Mouse (Mus musculus) limb, embryonic 14.5 days (tissue): ENCODE measurements around the gene Garem2. TPM values are rescaled to one million over a fixed set of nuclear protein-coding genes. Genes with fewer than 3 reads are reported as not detected.

ENCODE experiments used
- ATAC-seq: fragments of 200-750 bp; cut with Nextera tagmentation; 2 replicates; pipeline ENCODE4 v1.8.0; 2017; ENCODE audit warnings: low read depth, moderate number of reproducible peaks, moderate TSS enrichment; ENCODE audit not compliant: low FRiP score
- DNase-seq: peaks from one replicate; pipeline ENCODE4 v3.0.0-alpha.2; 2015; ENCODE audit warnings: low spot score
- H3K27ac ChIP-seq: fragments of 300-500 bp; sonication (generic); replicated peaks from 2 replicates; pipeline ENCODE4 v1.5.1; 2014; ENCODE audit warnings: low read depth, mild to moderate bottlenecking, low read length, moderate library complexity, mixed read lengths
- H3K27me3 ChIP-seq: fragments of 300-500 bp; sonication (generic); 2 replicates; pipeline ENCODE4 v1.6.1; 2014; ENCODE audit warnings: low read length, mixed read lengths; ENCODE audit not compliant: control insufficient read depth, insufficient read depth
- H3K36me3 ChIP-seq: fragments of 300-500 bp; sonication (generic); 2 replicates; pipeline ENCODE4 v1.6.1; 2014; ENCODE audit warnings: mild to moderate bottlenecking, low read length, moderate library complexity, mixed read lengths; ENCODE audit not compliant: control insufficient read depth, insufficient read depth
- H3K4me1 ChIP-seq: fragments of 300-500 bp; sonication (generic); 2 replicates; pipeline ENCODE4 v1.6.1; 2014; ENCODE audit warnings: antibody characterized with exemption, low read length, mixed read lengths; ENCODE audit not compliant: control insufficient read depth, insufficient read depth
- H3K4me2 ChIP-seq: fragments of 300-500 bp; sonication (generic); replicated peaks from 2 replicates; pipeline ENCODE4 v1.6.1; 2014; ENCODE audit warnings: low read depth, mild to moderate bottlenecking, low read length, moderate library complexity; ENCODE audit not compliant: severe bottlenecking
- H3K4me3 ChIP-seq: fragments of 300-500 bp; sonication (generic); replicated peaks from 2 replicates; pipeline ENCODE4 v1.5.1; 2014; ENCODE audit warnings: low read length
- H3K9ac ChIP-seq: fragments of 300-500 bp; sonication (generic); 2 replicates; pipeline ENCODE4 v1.6.1; 2014; ENCODE audit warnings: mild to moderate bottlenecking, low read depth, low read length, moderate library complexity; ENCODE audit not compliant: severe bottlenecking
- H3K9me3 ChIP-seq: fragments of 300-500 bp; sonication (generic); 2 replicates; pipeline ENCODE4 v1.6.1; 2016; ENCODE audit warnings: low read length; ENCODE audit not compliant: control insufficient read depth
- POLR2A ChIP-seq: fragments of 200-500 bp; IDR thresholded peaks from 2 replicates; pipeline ENCODE4 v1.8.0; 2012; ENCODE audit warnings: inconsistent platforms, mild to moderate bottlenecking, moderate library complexity, borderline replicate concordance; ENCODE audit not compliant: insufficient read depth, insufficient read length; ENCODE audit errors: extremely low read depth
- WGBS: fragments of 180-500 bp; shearing (Covaris S2); extraction: QIAGEN DNeasy Blood & Tissue Kit; methylation state at CpG from one replicate; pipeline ENCODE4 v1.1.7; 2014; 5-methylcytosine and 5-hydroxymethylcytosine counted together
- polyA plus RNA-seq, 2 experiments: library from polyadenylated mRNA; depleted of rRNA in 1 of 2; stranded (reverse) in 1 of 2; unstranded in 1 of 2; fragments of >200 nt; fragmentation: Nextera tagmentation in 1 of 2; extraction: Ambion mirVana in 1 of 2; gene quantifications; 2 replicates each; pipeline versions ENCODE4 v1.2.1 to v1.2.3; 2012 to 2014

Gene Garem2
- polyA plus RNA-seq, 2 experiments = 0.56 to 1.2 TPM

- ATAC-seq (no peak), DNase-seq (no peak)
- H3K4me3 ChIP-seq = no peak overlapping the region
- peaks cover 10% of the 10 kb centered on the region; the same call in 1 of the 2 replicates for H3K36me3 ChIP-seq
- H3K27ac ChIP-seq = no peak overlapping the region
- TF ChIP-seq POLR2A = no peak
- 95% methylated on average over 1 of the region's 1 CpGs for WGBS
- H3K4me1 ChIP-seq = no peaks in the 10 kb centered on the region
- no peak overlapping the region for H3K9ac ChIP-seq
- H3K4me2 ChIP-seq = no peak overlapping the region
- no peaks in the 10 kb centered on the region for H3K9me3 ChIP-seq
- no peaks in the 10 kb centered on the region for H3K27me3 ChIP-seq
Observed at GRCm38 (mm10) chr5:30161836-30162235, 56.9 kb downstream of the Garem2 start.

DNA sequence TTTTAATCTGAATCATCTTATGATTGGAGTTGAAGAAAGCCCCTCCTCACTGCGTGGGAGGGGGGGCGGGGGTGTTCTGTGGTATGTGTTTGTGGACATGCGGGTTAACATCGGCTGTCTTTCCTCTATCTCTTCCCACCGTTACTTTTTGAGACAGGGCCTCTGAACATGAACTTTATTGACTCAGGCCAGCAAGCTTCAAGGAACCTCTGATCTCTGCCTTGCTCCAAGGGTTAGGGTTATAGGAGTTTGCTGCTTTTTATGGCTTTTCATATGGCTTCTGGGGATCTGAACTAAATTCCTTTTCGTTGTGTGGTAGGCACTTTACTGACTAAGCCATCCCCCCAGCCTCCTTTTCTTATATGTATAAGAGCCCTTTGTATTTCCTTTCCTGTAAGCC lies 57.4 kb downstream of the Garem2 start:
- Histone ChIP-seq H3K27me3 (no peaks in the 10 kb centered on the region), H3K4me3 (no peak overlapping the region), H3K4me1 (no peaks in the 10 kb centered on the region), H3K4me2 (no peak overlapping the region), H3K27ac (no peak overlapping the region), H3K36me3 (peaks cover 10% of the 10 kb centered on the region; the same call in 1 of the 2 replicates), H3K9me3 (no peaks in the 10 kb centered on the region), H3K9ac (no peak overlapping the region)
- WGBS = 62% methylated on average over 6 of the region's 6 CpGs
- no peak for DNase-seq
- no peak for ATAC-seq
- TF ChIP-seq POLR2A = no peak

DNA sequence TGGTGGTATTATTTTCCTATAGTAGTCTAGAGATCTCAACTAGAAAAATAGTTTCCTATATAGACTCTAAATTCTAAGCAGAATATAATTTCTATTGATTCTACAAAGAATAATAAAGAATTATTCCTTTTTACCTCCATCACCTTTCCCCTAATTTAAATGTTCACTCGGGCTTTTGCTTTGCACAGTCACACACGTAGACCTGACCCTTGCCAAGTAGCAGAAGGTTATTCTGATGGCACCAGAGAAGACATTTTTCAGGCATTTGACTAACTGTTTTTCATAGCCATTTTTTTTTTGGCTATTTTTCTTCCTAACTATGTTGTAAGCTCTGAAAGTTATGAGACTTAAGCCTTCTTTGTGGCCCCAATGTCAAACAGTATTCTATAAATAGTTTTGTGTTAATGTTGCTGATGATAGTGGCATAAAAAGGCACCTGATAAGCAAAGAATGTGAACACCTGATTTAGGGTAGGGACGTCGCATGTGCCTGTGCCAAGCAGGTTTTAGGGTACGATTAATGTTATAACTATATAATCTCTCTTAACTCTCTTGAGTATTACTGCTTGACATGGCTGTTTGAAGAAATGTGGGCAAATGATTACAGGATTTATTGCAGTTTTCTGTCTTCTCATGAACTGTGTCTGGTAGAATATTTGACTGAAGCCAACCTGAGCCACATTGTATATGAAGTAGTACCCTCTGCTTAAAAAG lies 60.4 kb downstream of the Garem2 start:
- TF ChIP-seq POLR2A = no peak
- H3K4me3 ChIP-seq = no peak overlapping the region
- DNase-seq (no peak), ATAC-seq (no peak)
- H3K9me3 ChIP-seq = no peaks in the 10 kb centered on the region
- H3K36me3 ChIP-seq = peaks cover 27% of the 10 kb centered on the region
- H3K9ac ChIP-seq = no peak overlapping the region
- no peaks in the 10 kb centered on the region for H3K4me1 ChIP-seq
- 94% methylated on average over 5 of the region's 5 CpGs for WGBS
- H3K27me3 ChIP-seq = no peaks in the 10 kb centered on the region
- H3K4me2 ChIP-seq = no peak overlapping the region
- no peak overlapping the region for H3K27ac ChIP-seq

Other genes starting within 250 kb of the Garem2 start
- 0.10 and 0.18 TPM in 2 replicates for gene Il6, start 92.0 kb upstream of the Garem2 start, polyA plus RNA-seq (2012; rRNA removed)
- 0.44 and 0.80 TPM in 2 replicates for gene Il6, start 92.0 kb upstream of the Garem2 start, polyA plus RNA-seq (2014; fragmentation: Nextera tagmentation; extraction: Ambion mirVana)
- 126 and 166 TPM in 2 replicates for gene Tyms, start 31.5 kb upstream of the Garem2 start, polyA plus RNA-seq (2012; rRNA removed)
- 229 and 250 TPM in 2 replicates for gene Tyms, start 31.5 kb upstream of the Garem2 start, polyA plus RNA-seq (2014; fragmentation: Nextera tagmentation; extraction: Ambion mirVana)
- not detected in 2 replicates for gene 3110082J24Rik, start 925 bp downstream of the Garem2 start, polyA plus RNA-seq (2012; rRNA removed)
- not detected in 2 replicates for gene 3110082J24Rik, start 925 bp downstream of the Garem2 start, polyA plus RNA-seq (2014; fragmentation: Nextera tagmentation; extraction: Ambion mirVana)
- gene Hadha, start 50.0 kb downstream of the Garem2 start, polyA plus RNA-seq (2012; rRNA removed) = 63.8 and 84.0 TPM in 2 replicates
- 123 and 124 TPM in 2 replicates for gene Hadha, start 50.0 kb downstream of the Garem2 start, polyA plus RNA-seq (2014; fragmentation: Nextera tagmentation; extraction: Ambion mirVana)
- gene Hadhb, start 50.1 kb downstream of the Garem2 start, polyA plus RNA-seq (2012; rRNA removed) = 73.4 and 74.3 TPM in 2 replicates
- 128 and 132 TPM in 2 replicates for gene Hadhb, start 50.1 kb downstream of the Garem2 start, polyA plus RNA-seq (2014; fragmentation: Nextera tagmentation; extraction: Ambion mirVana)
- 0.14 and 0.24 TPM in 2 replicates for gene Adgrf3, start 100.6 kb downstream of the Garem2 start, polyA plus RNA-seq (2012; rRNA removed)
- 0.22 TPM in 1 of 2 replicates, not detected in the other for gene Adgrf3, start 100.6 kb downstream of the Garem2 start, polyA plus RNA-seq (2014; fragmentation: Nextera tagmentation; extraction: Ambion mirVana)
- 34.3 and 48.3 TPM in 2 replicates for gene Selenoi, start 127.4 kb downstream of the Garem2 start, polyA plus RNA-seq (2012; rRNA removed)
- gene Selenoi, start 127.4 kb downstream of the Garem2 start, polyA plus RNA-seq (2014; fragmentation: Nextera tagmentation; extraction: Ambion mirVana) = 20.0 and 21.7 TPM in 2 replicates
- 0.15 and 0.50 TPM in 2 replicates for gene Drc1, start 176.2 kb downstream of the Garem2 start, polyA plus RNA-seq (2012; rRNA removed)
- 0.14 and 0.41 TPM in 2 replicates for gene Drc1, start 176.2 kb downstream of the Garem2 start, polyA plus RNA-seq (2014; fragmentation: Nextera tagmentation; extraction: Ambion mirVana)